Mouse (Mus musculus) large intestine, adult 2 months (tissue): Measurements from ENCODE around the gene Gins2. TPM values are rescaled to one million over a fixed set of nuclear protein-coding genes. Genes with fewer than 3 reads are reported as not detected.
A peak's percentile ranks its signal among the peaks of the same experiment; 100 is the strongest.

Experiments
- DNase-seq: peaks from one replicate; pipeline ENCODE4 v3.0.0-alpha.2; 2012; ENCODE audit warnings: low read depth, low spot score
- WGBS: fragments of 180-500 bp; shearing (Covaris S2); methylation state at CpG from one replicate; pipeline ENCODE4 v1.1.7; 2018; 5-methylcytosine and 5-hydroxymethylcytosine counted together
- polyA plus RNA-seq: library from polyadenylated mRNA; depleted of rRNA; stranded (reverse); fragments of >200 nt; gene quantifications from 2 replicates; pipeline ENCODE4 v1.2.3, GENCODE M21; 2012

Gins2 gene
- polyA plus RNA-seq, 1 experiment: 31.0 TPM

DNA sequence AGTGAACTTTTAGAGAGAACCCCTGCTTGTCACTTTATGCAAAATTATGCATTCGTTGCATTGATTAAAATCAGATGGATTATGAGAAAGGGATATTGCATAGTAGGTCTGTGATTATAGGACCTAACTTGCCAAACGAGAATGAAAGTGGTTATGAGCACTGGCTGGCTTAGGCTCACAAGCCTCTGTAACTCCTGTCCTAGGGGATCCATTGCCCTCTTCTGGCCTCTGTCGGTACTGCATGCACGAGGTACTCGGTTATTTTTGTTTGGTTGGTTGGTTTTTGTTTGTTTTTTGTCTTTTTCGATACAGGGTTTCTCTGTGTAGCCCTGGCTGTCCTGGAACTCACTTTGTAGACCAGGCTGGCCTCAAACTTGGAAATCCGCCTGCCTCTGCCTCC, 18.8 kb upstream of the Gins2 start:
- WGBS: 12% methylated on average over 7 of the region's 7 CpGs
- no peak for DNase-seq

DNA sequence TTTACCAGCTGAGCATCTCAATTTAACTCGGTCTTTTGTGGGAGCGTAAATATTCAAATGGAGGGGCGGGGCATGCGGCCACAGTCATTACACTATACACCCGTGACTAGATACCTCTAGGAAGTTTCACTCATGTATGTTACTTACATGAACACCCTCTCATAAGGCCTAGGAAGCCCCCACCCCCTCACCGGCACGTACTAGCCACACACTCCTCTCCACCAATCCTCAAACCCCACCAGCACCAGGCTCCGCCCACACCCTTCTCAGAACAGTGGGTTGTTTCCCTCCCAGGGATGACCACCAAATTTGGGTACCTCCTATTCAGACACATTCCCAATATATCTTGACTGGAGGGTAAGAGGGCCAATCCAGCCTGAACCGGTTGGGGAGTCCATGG, 18.4 kb upstream of the Gins2 start:
- DNase-seq: no peak
- WGBS: 73% methylated on average over 9 of the region's 9 CpGs

DNA sequence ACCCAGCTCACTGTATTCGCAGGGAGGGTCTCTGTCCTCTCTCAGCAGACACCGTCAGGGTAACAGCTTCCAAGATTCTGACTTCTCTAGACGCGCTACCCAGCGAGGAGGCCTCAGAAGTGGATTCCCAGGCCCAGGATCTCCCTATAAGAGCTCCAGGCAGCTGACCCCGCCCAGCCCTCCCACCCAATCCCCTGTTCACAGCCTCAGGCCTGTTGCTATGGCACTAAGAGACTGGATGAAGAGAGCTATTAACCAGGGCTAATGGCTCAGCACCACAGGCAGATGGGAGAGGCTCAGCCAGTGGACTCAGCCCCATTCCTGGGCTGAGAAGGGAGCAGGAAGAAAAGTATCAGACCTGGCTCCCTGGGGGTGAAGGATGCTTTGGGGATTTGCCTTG, 13.6 kb upstream of the Gins2 start:
- WGBS: 68% methylated on average over 6 of the region's 6 CpGs
- no peak for DNase-seq

DNA sequence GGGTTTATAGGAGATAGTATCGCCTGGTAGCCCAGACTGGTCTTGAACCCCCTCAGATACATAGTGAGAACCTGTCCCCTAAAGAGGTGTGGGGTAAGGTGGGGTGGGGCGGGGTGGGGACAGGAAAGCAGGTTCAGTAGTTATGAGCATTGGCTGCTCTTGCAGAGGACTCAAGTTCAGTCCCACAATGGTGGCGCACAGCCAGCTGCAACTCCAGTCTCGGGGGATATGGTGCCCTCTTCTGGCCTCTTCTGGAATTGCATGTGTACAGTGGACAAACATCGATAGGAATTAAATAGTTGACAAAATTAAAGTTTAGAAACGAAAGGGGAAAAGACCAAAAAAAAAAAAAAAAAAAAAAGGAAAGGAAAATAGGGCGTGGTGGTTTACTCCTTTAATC, 10.4 kb upstream of the Gins2 start:
- 25% methylated on average over 7 of the region's 7 CpGs for WGBS
- peak; percentile 57 for DNase-seq

DNA sequence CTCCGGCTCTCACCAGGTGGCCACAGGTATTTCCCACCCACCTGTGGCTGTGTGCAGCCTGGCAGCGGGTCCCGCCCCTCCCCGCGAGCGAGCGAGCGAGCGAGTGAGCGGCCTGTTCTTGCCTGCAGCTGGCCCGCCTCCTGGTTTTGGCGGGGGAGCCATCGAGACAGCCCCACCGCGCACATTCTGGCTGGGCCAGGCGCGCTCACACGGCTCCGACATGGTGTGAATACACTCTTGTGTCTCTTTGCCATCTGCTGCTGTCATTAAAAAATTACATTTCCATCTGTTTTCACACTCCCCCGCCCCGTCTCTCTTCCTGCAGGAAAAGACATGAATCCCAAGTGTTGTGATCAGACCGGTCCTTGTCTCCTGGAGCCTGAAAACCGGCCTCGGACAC, 9.5 kb upstream of the Gins2 start:
- DNase-seq: no peak
- 51% methylated on average over 24 of the region's 24 CpGs for WGBS

DNA sequence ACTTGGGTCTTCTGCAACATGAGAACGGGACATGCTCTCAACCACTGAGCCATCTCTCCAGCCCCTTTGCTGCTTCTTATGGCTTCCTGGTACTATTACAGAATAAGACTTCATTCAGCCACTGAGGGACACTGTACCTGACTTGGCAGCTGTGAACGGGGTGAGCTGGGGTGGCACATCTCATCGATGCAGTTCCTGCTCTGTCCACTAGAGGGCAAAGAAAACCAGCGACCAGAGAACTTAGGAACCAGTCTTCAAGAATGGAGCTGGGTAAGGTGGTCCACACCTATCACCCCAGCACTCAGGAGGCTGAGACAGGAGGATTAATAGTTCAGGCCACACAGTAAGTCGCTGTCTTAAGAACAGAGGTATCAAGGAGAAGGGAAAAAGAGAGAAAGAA, 6.9 kb upstream of the Gins2 start:
- DNase-seq: peak; percentile 46
- 13% methylated on average over 5 of the region's 5 CpGs for WGBS

DNA sequence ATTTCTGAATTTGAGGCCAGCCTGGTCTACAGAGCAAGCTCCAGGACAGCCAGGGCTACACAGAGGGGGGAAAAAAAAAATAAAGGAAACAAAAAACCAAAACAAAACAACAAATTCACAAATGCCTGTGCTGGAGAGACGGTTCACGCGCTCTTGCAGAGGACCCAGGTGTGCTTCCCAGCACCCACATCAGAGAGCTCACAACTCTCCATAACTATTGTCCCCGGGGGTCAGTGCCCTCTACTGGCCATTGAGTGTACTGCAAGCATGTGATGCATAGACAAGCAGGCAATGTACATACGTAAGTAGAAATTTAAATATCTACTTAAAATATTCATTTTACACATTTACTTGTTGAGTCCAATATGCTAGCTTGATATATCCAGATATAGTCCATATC, 5.5 kb upstream of the Gins2 start:
- 86% methylated on average over 5 of the region's 5 CpGs for WGBS
- DNase-seq: no peak

DNA sequence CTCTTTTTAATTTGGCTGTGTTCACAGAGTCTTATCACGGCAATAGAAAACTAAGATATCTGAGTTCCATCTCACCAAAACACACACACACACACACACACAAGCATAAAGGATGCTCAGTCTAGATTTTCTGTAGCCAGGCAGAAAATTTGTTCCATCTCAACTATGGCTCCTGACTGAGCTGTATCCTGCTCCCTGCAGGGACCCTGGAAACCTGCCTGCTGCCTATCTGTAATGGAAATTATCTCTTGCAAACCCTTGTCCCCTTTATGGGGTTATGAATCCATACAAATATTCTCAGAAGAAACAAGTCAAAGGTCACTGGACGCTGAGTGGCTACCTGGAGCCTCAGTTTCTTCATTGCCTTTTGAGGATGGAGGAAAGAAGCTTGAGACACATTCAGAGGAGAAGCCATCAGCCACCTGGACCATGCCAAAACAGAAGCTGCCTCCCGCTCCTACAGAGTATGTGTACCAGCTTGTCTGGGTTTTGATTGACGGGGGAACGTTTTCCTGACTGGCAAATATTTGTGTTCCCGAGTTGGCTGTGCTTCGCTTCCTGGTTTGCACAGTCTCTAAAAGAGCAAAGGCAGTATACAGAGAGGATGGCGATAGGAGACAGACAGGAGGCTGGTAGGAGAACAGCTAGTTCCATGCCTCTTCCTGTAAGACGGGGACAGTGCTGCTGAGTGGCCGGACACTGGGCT, 2.6 kb upstream of the Gins2 start:
- no peak for DNase-seq
- WGBS: 25% methylated on average over 10 of the region's 10 CpGs

DNA sequence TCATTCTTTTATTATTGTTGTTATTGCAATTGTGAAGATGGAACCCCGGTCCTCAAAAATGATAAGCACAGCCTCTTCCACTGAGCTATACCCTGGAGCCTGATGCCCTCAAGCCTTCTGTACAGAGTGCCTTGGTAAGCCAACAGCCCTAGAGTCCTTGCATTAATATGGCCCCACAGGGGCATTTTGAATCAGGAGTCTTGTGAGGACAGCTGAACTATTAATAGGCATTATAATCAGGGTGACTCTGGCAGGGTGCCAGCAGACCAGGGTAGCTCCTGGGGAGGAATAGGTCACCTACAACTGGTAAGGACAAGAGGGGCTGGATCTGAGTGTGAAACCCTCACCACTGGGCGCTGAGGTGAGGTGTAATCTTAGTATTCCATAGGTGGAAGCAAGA, 817 bp upstream of the Gins2 start:
- no peak for DNase-seq
- WGBS: 51% methylated on average over 2 of the region's 2 CpGs

DNA sequence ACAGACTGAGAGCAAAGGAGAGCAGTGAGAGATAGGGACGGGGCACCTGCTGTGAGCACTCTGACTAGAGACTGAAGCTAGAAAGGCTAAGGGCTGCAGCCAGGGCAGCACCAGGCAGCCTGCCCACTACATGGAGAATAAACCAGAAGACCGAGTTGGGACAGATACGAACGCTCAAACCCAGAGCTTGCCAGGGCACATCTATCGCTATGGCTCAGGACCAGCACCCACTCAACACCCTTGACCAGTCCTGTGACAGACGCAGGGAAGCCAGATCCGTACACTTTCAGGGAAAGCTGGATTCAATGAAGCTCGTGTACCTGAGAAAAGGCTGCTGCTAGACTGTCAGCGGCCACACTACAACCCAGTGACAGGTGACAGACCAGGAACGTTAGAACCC, 3.6 kb downstream of the Gins2 start:
- DNase-seq: no peak
- WGBS: 87% methylated on average over 10 of the region's 10 CpGs

DNA sequence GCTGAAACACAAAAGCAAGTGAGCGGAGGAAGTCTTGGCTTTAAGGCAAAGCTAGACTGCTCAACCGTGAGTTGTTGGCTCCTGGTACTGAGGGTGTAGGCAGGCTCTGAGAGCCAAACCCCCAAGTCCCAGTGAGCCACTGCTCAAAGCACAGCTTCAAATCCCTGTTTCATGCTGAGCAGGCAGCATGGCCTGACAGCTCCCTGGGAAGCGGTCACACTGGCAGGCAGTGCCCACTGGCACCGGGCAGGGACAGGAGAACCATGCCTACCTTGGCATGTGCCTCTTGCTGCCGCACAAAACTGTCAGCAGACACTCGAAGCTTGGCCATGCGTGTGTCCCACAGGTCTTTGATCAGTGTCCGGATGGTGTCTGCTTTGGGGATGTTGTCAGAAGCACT, 7.3 kb downstream of the Gins2 start:
- WGBS: 92% methylated on average over 8 of the region's 8 CpGs
- DNase-seq: no peak

DNA sequence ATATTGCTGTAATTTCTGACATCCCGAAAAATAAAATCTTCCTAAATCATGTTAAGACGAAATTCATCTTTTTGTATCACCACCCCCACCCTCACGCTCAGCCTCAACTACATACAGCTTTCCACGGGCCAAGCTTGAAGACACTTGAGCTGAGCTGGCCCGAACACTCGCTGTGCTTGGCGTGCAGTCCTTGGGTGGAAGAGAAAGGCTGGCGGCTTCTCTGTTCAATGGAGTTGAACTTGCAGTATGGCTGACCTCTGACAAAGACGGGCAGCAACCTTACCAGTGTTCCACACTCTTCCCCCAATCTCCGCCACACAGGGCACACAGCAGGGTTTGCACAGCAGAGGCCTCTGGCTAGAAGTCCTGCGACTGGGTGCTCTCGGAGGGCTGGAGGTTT, 7.8 kb downstream of the Gins2 start:
- 90% methylated on average over 12 of the region's 12 CpGs for WGBS
- DNase-seq: no peak

DNA sequence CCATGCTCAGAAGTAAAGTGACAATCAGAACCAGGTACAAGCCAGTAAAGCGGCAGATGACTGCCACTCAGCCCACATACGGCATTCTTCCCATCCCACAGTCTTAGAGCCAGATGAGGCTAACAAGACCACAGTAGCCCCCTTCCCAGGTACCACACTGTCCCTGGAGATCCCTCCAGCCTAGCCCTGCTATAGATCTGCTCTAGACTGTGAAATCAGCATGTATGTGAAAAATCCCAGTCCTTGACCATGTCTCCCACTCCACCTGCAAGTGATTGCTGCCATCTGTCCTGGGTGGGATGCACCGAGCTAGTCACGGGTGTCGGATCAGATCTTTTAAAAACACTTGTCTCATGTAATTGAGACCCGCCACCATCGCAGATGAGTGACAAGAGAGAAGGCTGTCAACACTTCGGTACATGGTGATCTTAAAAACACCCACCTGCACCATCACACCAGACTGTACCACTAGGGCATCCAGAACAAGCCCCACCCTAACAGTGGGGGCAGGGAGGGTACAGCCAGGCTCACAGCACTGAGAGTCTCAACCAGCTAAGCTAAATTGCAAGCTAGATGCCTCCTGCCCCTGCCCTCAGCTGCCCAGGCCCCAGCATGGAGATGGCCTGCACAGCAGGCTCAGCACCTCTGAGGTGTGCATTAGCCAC, 8.6 kb downstream of the Gins2 start:
- 89% methylated on average over 8 of the region's 8 CpGs for WGBS

DNA sequence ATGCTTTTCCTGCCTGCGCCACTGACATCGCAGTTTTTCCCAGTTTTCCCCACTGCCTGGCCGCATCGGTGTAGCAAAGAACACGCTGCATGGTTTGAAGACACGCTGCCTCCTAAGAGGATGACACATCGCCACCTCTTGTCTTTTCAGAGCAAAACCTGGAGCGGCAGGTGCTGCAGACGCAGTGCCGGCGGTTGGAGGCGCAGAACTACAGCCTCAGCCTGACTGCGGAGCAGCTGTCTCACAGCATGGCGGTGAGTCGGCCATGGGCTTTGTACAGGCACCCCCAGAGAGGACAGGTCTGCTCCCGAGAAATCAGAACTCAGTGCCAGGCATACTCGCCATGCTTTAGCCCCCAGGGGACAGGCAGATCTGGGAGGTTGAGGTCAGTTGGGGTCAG, 11.3 kb downstream of the Gins2 start:
- 95% methylated on average over 17 of the region's 17 CpGs for WGBS
- no peak for DNase-seq

More for the DNA sequence above, 8.6 kb downstream of the Gins2 start:
- DNase-seq: no peak

DNA sequence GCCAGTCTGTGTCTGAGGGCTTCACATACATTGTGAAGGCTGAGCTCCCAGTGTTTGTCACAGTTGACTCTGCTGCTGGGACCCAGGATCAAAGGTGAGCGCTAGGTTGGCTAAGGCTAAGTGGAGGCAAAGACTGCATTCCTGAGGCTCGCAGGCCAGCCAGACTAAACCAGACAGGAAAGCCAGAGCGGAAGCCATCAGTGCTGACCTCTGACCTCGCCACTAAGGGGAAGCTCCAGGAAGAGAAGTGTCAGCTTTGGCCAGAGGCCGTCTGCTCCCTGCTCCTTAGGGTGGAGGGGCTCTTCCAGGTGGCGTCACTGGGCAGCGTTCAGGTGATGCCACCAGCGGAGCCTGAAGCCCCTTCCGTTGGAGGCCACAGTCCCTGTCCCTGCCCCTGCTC, 13.3 kb downstream of the Gins2 start:
- no peak for DNase-seq
- WGBS: 87% methylated on average over 9 of the region's 9 CpGs

DNA sequence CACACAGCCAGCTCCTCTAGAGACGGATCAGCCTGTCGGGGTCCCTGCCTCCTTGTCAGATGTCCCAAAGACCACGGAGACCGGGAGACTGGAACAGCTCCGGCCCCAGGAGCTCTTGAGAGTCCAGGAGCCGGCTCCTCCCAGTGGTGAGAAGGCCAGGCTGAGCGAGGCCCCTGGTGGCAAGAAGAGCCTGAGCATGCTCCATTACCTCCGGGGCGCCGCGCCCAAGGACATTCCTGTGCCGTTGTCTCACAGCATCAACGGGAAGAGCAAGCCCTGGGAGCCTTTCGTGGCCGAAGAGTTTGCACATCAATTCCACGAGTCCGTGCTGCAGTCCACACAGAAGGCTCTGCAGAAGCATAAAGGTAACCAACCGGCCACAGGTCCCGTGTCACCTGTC, 14.2 kb downstream of the Gins2 start:
- no peak for DNase-seq
- WGBS: 66% methylated on average over 19 of the region's 19 CpGs

DNA sequence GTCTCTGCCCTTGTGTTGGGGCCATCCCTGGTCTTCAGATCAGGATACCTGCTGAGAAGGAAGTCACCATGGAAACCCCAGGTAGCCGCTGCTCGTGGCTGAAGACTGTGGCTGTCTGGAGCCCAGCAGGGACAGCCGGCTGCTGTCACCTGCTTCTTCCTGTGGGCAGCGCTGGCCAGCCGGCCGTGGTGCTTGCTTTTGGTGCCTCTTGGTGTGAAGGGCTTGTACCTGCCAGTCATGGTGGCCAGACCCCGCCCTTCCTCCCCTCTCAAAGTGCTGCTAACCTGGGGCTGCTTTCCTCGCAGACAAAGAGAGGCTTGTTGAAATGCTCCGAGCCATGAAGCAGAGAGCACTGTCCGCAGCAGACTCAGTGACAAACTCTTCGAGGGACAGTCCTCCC, 15.2 kb downstream of the Gins2 start:
- 85% methylated on average over 11 of the region's 11 CpGs for WGBS

DNA sequence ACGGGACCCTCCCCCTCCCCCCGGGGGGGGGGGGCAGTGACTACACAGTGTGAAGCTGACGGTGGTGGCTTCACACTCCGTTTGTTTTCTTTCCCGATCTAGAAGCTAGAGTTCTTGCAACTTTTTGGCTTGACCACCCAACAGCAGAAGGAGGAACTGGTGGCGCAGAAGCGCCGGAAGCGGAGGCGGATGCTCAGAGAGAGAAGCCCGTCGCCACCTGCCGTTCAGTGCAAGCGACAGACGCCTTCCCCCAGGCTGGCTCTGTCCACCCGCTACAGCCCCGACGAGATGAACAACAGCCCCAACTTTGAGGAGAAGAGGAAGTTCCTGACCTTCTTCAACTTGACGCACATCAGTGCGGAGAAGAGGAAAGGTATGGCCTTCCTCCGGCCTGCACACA, 16.6 kb downstream of the Gins2 start:
- WGBS: 84% methylated on average over 21 of the region's 21 CpGs
- DNase-seq: no peak

More for the DNA sequence above, 15.2 kb downstream of the Gins2 start:
- DNase-seq: no peak

DNA sequence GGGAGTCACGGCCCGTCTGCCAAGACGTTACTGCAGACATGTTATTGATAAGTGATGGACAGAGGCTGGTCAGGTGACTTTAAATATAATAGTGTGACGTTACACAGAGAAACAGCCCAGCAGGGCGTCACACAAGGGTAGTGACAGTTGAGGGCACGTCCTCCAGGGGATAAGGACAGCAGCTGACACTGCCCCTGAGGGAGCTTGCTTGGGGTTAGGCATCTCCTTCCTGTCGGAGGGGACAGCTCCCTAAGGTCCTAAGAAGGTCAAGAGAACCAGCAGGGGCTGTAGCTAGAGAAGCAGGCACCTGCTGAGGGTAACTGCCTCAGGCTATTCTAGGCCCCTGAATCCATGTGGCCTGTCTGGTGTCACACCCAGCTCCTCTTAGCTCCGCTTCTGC, 17.5 kb downstream of the Gins2 start:
- 94% methylated on average over 8 of the region's 8 CpGs for WGBS
- no peak for DNase-seq

DNA sequence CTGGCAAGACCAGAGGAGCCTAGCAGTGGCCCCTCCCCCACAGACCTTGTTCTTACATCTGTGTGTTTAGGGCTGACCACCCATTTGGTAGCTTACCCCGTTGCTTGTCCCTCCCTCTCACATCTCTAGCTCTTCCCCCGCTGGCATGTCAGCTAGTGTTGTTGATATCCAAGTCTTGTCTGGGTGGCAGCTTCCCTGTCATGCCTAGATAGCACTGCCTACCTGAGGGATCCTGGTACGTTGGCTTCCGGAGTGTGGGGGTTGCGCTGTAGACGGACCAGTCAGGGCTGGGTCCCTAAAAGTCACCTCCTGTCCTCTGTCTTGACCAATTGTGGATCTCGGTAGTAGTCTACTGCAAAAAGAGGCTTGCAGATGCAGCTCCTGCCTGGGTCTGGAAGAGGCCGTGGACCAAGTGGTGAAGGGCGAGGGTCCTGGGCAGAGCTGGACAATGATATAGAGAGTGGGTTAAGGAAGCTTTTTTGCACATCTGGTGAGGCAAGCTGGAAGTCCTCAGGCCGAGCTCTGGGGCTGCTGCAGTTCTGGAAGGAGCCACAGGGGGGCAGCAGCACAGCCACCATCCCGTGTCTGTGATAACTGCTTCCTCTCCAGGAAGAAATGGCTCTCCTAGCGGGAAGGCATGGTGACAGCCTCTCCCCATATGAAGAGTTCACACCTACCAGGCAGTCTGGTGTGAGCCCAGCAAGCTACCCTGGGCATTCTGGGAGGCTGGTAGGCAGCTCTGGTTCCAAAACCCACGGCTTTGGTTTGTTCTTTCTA, 19.0 kb downstream of the Gins2 start:
- no peak for DNase-seq
- WGBS: 56% methylated on average over 13 of the region's 13 CpGs

DNA sequence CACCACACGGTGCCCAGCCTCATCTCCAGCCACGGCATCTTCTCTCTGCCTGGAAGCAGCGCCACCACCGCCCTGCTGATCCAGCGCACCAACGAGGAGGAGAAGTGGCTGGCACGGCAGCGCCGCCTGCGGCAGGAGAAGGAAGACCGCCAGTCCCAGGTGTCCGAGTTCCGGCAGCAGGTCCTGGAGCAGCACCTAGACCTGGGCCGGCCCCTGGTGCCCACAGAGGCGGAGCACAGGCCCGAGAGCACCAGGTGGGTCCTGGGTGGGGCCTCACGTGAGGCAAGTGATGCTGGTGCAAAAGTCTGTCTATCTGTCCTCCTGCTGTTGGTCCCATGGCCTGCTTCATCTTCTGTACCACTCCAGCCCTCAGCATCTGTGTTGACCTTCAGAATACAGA, 20.0 kb downstream of the Gins2 start:
- 89% methylated on average over 17 of the region's 17 CpGs for WGBS

More for the DNA sequence above, 20.0 kb downstream of the Gins2 start:
- DNase-seq: no peak
